Mouse (Mus musculus) lung, embryonic 15.5 days (tissue): ENCODE measurements around the gene Pdzrn3. TPM values are rescaled to one million over a fixed set of nuclear protein-coding genes. Genes with fewer than 3 reads are reported as not detected.

Experiments used
- ATAC-seq: fragments of 200-750 bp; cut with Nextera tagmentation; 2 replicates; pipeline ENCODE4 v1.8.0; 2017; ENCODE audit warnings: moderate number of reproducible peaks, borderline replicate concordance; ENCODE audit not compliant: low FRiP score, low TSS enrichment; ENCODE audit errors: extremely low read depth
- H3K27ac ChIP-seq: fragments of 300-500 bp; sonication (generic); 2 replicates; pipeline ENCODE4 v1.5.1; 2015; ENCODE audit warnings: moderate library complexity, mild to moderate bottlenecking, inconsistent platforms
- H3K27me3 ChIP-seq: fragments of 300-500 bp; sonication (generic); 2 replicates; pipeline ENCODE4 v1.6.1; 2015; ENCODE audit warnings: inconsistent platforms
- H3K36me3 ChIP-seq: fragments of 300-500 bp; sonication (generic); 2 replicates; pipeline ENCODE4 v1.6.1; 2015; ENCODE audit warnings: inconsistent platforms
- H3K4me1 ChIP-seq: fragments of 300-500 bp; sonication (generic); 2 replicates; pipeline ENCODE4 v1.6.1; 2015; ENCODE audit warnings: inconsistent platforms
- H3K4me2 ChIP-seq: fragments of 300-500 bp; sonication (generic); 2 replicates; pipeline ENCODE4 v1.6.1; 2015; ENCODE audit warnings: inconsistent platforms, mild to moderate bottlenecking, moderate library complexity
- H3K4me3 ChIP-seq: fragments of 300-500 bp; sonication (generic); 2 replicates; pipeline ENCODE4 v1.5.1; 2015; ENCODE audit warnings: mild to moderate bottlenecking, inconsistent platforms
- H3K9ac ChIP-seq: fragments of 300-500 bp; sonication (generic); 2 replicates; pipeline ENCODE4 v1.6.1; 2015; ENCODE audit warnings: inconsistent platforms
- H3K9me3 ChIP-seq: fragments of 300-500 bp; sonication (generic); 2 replicates; pipeline ENCODE4 v1.6.1; 2016; ENCODE audit warnings: inconsistent platforms
- WGBS: fragments of 180-500 bp; shearing (Covaris S2); methylation state at CpG from one replicate; pipeline ENCODE4 v1.1.7; 2015; 5-methylcytosine and 5-hydroxymethylcytosine counted together
- polyA plus RNA-seq: library from polyadenylated mRNA; unstranded; fragments of >200 nt; fragmentation: Nextera tagmentation; extraction: Ambion mirVana; gene quantifications from 2 replicates; pipeline ENCODE4 v1.2.1, GENCODE M21; 2015

The Pdzrn3 gene
- polyA plus RNA-seq, 1 experiment from 2014 or later = 11.0 TPM

GRCm38 (mm10) chr6:101280811-101281218, 96.9 kb downstream of the Pdzrn3 start:
- WGBS = 37% methylated on average over 9 of the region's 9 CpGs
- Histone ChIP-seq H3K4me1 (peaks cover 80% of the 10 kb centered on the region), H3K27me3 (no peaks in the 10 kb centered on the region), H3K9me3 (no peaks in the 10 kb centered on the region), H3K4me3 (no peak overlapping the region), H3K9ac (no peak overlapping the region), H3K36me3 (no peaks in the 10 kb centered on the region), H3K4me2 (no peak overlapping the region), H3K27ac (peak overlapping the region; percentile 2)
- no peak for ATAC-seq

- no peak overlapping the region for H3K4me3 ChIP-seq
- H3K27ac ChIP-seq = peak overlapping the region; percentile 21; the same call in 1 of the 2 replicates
- peak; percentile 16; the same call in 1 of the 2 replicates for ATAC-seq
- no peaks in the 10 kb centered on the region for H3K36me3 ChIP-seq
- H3K9me3 ChIP-seq = no peaks in the 10 kb centered on the region
- H3K27me3 ChIP-seq = no peaks in the 10 kb centered on the region
- WGBS = 41% methylated on average over 13 of the region's 13 CpGs
- no peak overlapping the region for H3K9ac ChIP-seq
- no peak overlapping the region for H3K4me2 ChIP-seq
- peaks cover 82% of the 10 kb centered on the region for H3K4me1 ChIP-seq
Measured at GRCm38 (mm10) chr6:101278286-101278932, 99.3 kb downstream of the Pdzrn3 start.

- Histone ChIP-seq H3K36me3 (no peaks in the 10 kb centered on the region), H3K9me3 (no peaks in the 10 kb centered on the region), H3K27me3 (no peaks in the 10 kb centered on the region), H3K4me1 (peaks cover 83% of the 10 kb centered on the region), H3K4me2 (no peak overlapping the region), H3K9ac (no peak overlapping the region), H3K27ac (no peak overlapping the region), H3K4me3 (no peak overlapping the region)
- ATAC-seq = no peak
- WGBS = 39% methylated on average over 8 of the region's 8 CpGs
Measured at GRCm38 (mm10) chr6:101276261-101276660, 101.4 kb downstream of the Pdzrn3 start.

DNA sequence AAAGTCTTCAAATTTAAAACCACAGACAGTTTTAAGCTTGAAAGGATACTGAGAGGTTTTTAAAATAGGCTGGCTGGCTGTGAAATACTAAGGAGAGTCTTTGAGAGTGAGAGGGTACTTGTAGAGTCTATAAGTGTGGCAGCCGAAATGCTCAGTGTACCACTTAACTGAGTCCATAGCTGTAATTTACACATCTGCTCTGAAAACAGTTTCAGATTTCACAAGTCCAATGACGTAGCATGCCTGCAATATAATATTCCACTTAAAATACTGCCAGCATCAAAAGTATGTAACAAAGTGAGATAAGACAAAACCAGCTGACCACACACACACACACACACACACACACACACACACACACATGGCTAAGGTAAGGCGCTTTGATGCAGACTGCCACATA, 101.9 kb downstream of the Pdzrn3 start:
- H3K27me3 ChIP-seq = no peaks in the 10 kb centered on the region
- no peaks in the 10 kb centered on the region for H3K9me3 ChIP-seq
- H3K9ac ChIP-seq = no peak overlapping the region
- H3K27ac ChIP-seq = no peak overlapping the region
- ATAC-seq = no peak
- H3K4me1 ChIP-seq = peaks cover 83% of the 10 kb centered on the region
- no peak overlapping the region for H3K4me2 ChIP-seq
- 70% methylated on average over 3 of the region's 3 CpGs for WGBS
- H3K4me3 ChIP-seq = no peak overlapping the region
- H3K36me3 ChIP-seq = no peaks in the 10 kb centered on the region

DNA sequence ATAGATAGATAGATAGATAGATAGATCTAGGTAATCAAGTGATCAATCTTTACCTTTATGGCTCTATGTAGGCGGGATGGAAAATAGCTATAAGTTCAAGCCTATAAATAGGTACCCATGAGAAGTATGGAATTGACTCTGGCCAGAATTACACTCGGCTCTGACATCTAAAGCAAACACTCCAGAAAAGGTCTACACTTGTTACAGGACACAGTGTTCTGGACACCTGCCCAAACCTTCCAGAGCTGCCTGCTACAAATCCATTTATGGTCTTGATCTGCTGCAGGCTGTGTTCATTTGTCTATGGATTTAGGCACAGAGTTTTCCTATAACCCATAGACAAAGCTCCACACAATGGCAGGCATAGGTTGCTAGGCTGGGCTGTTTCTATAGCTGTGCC, 102.9 kb downstream of the Pdzrn3 start:
- Histone ChIP-seq H3K36me3 (no peaks in the 10 kb centered on the region), H3K9me3 (no peaks in the 10 kb centered on the region), H3K27ac (0 out of 2 replicates have a peak overlapping the region, but pooled peaks have one; percentile 3), H3K4me1 (peaks cover 86% of the 10 kb centered on the region), H3K9ac (no peak overlapping the region), H3K4me2 (no peak overlapping the region), H3K27me3 (no peaks in the 10 kb centered on the region), H3K4me3 (no peak overlapping the region)
- WGBS = 57% methylated on average over 2 of the region's 2 CpGs
- ATAC-seq = no peak

DNA sequence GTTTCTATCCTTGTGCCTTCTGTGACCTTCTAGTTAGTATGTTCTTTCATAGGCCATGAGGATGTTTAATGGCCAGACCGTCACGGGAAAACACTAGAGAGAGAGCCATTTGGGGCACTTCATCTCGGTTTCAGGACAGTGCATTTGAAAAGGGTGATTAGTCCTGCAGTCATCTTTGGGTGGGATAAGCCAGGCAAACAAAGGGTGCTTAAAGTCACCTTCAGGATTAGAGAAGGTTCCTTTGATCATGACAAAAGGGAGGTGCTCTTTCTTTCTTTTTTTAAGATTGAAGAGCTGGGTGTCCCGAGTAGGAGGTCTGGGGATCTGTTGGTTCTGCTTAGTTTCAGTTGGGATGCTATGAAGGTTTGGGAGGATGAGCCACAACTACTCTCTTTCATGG, 105.4 kb downstream of the Pdzrn3 start:
- Histone ChIP-seq H3K27ac (no peak overlapping the region), H3K36me3 (no peaks in the 10 kb centered on the region), H3K4me1 (peaks cover 90% of the 10 kb centered on the region), H3K9ac (no peak overlapping the region), H3K4me3 (no peak overlapping the region), H3K4me2 (peak overlapping the region; percentile 24; the same call in 1 of the 2 replicates), H3K27me3 (no peaks in the 10 kb centered on the region), H3K9me3 (no peaks in the 10 kb centered on the region)
- 30% methylated on average over 4 of the region's 4 CpGs for WGBS
- no peak for ATAC-seq

- Histone ChIP-seq H3K4me3 (no peak overlapping the region), H3K9me3 (no peaks in the 10 kb centered on the region), H3K9ac (no peak overlapping the region), H3K27ac (no peak overlapping the region), H3K4me1 (peaks cover 91% of the 10 kb centered on the region), H3K27me3 (no peaks in the 10 kb centered on the region), H3K36me3 (no peaks in the 10 kb centered on the region), H3K4me2 (peak overlapping the region; percentile 24)
- WGBS = 32% methylated on average over 15 of the region's 15 CpGs
- 0 out of 2 replicates have a peak, but pooled peaks have one; percentile 21 for ATAC-seq
Measured at GRCm38 (mm10) chr6:101271378-101272135, 106.1 kb downstream of the Pdzrn3 start.

DNA sequence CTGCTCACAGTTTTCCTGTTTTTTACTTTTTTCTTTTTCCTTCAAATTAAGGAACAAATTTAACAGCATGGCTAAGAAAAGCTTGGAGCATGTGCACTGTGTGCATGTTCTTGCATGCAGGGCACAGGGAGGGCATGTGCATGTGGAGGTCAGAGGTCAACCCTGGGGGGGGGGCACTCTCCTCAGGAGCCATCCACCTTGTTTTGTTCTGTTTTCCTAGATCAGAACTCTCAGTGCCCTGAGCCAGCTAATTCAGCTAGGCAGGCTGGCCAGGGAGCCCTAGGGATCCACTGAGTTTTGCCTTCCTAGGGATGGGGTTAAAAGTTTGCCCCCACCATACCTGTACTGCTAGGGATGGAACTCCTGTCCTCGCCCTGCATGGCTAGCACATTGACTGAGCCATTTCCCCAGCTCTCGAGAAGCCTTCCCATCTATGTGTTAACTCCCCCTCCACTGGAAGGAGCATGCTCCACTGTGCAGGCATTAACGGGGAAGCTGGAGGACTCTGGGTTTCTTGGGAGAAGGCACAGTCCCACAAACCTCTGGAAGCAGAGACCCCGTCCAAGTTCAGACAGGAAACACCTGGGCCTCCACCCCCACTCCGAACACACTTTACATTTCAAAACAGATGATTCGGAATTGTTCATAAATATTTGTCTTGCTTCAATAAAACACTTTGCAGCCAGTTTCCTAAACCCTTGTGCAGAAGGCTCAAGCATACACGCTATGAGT, 107.4 kb downstream of the Pdzrn3 start:
- Histone ChIP-seq H3K9ac (no peak overlapping the region), H3K36me3 (no peaks in the 10 kb centered on the region), H3K27me3 (no peaks in the 10 kb centered on the region), H3K27ac (peak overlapping the region; percentile 11; the same call in 1 of the 2 replicates), H3K4me3 (no peak overlapping the region), H3K4me2 (no peak overlapping the region), H3K9me3 (no peaks in the 10 kb centered on the region), H3K4me1 (peaks cover 84% of the 10 kb centered on the region)
- peak; percentile 10; the same call in 1 of the 2 replicates for ATAC-seq
- WGBS = 24% methylated on average over 7 of the region's 7 CpGs

GRCm38 (mm10) chr6:101269335-101270094, 108.2 kb downstream of the Pdzrn3 start:
- H3K4me3 ChIP-seq = no peak overlapping the region
- no peak overlapping the region for H3K9ac ChIP-seq
- WGBS = 56% methylated on average over 10 of the region's 10 CpGs
- no peak overlapping the region for H3K4me2 ChIP-seq
- H3K4me1 ChIP-seq = peaks cover 78% of the 10 kb centered on the region
- no peaks in the 10 kb centered on the region for H3K27me3 ChIP-seq
- no peak for ATAC-seq
- H3K36me3 ChIP-seq = no peaks in the 10 kb centered on the region
- no peaks in the 10 kb centered on the region for H3K9me3 ChIP-seq
- peak overlapping the region; percentile 19; the same call in 1 of the 2 replicates for H3K27ac ChIP-seq

DNA sequence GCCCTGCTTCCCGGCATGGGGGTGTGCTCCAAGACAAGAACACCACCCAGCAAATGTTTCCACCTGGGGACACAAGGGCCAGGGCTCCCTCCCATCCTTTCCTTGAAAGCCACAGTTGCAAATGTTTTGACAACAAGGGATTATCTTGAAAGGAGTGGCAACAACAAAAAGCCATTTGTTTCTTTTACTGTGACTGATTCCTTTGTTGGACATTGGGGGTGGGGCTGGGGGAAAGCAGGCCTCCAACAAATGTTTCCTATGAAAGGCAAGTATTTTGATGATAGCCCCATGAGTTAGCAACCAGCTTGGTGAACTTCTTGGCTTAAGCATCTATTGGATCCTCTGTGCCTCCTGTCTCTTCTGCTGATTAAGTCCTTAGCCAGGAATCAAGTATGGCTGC, 109.4 kb downstream of the Pdzrn3 start:
- no peaks in the 10 kb centered on the region for H3K9me3 ChIP-seq
- peak overlapping the region; percentile 19; the same call in 1 of the 2 replicates for H3K27ac ChIP-seq
- 28% methylated on average over 1 of the region's 1 CpGs for WGBS
- H3K9ac ChIP-seq = no peak overlapping the region
- no peak overlapping the region for H3K4me3 ChIP-seq
- H3K4me2 ChIP-seq = no peak overlapping the region
- H3K4me1 ChIP-seq = peaks cover 71% of the 10 kb centered on the region
- H3K36me3 ChIP-seq = no peaks in the 10 kb centered on the region
- ATAC-seq = no peak
- H3K27me3 ChIP-seq = no peaks in the 10 kb centered on the region

- no peaks in the 10 kb centered on the region for H3K9me3 ChIP-seq
- H3K27me3 ChIP-seq = no peaks in the 10 kb centered on the region
- peak; percentile 35; the same call in 1 of the 2 replicates for ATAC-seq
- WGBS = 6% methylated on average over 1 of the region's 1 CpGs
- no peaks in the 10 kb centered on the region for H3K36me3 ChIP-seq
- H3K27ac ChIP-seq = no peak overlapping the region
- H3K4me2 ChIP-seq = no peak overlapping the region
- no peak overlapping the region for H3K9ac ChIP-seq
- H3K4me3 ChIP-seq = no peak overlapping the region
- peaks cover 61% of the 10 kb centered on the region for H3K4me1 ChIP-seq
Measured at GRCm38 (mm10) chr6:101266787-101267186, 110.9 kb downstream of the Pdzrn3 start.
